Mouse (Mus musculus) thymus, postnatal 4 days (tissue): ENCODE results near the gene Fam213b.

Experiments
- DNase-seq: peaks from one replicate; pipeline ENCODE4 v3.0.0; 2021

Fam213b gene

GRCm38 (mm10) chr4:154922291-154922690 is 23.4 kb upstream of the Fam213b start:
- no peak for DNase-seq

- no peak for DNase-seq
Observed at GRCm38 (mm10) chr4:154916662-154917061, 17.7 kb upstream of the Fam213b start.

GRCm38 (mm10) chr4:154915286-154915685 is 16.4 kb upstream of the Fam213b start:
- no peak for DNase-seq

GRCm38 (mm10) chr4:154914707-154915106 is 15.8 kb upstream of the Fam213b start:
- DNase-seq = no peak

- no peak for DNase-seq
Observed at GRCm38 (mm10) chr4:154914252-154914651, 15.3 kb upstream of the Fam213b start.

GRCm38 (mm10) chr4:154913845-154914244 is 14.9 kb upstream of the Fam213b start:
- DNase-seq = no peak

- DNase-seq = no peak
Observed at GRCm38 (mm10) chr4:154911644-154912043, 12.7 kb upstream of the Fam213b start.

- no peak for DNase-seq
Observed at GRCm38 (mm10) chr4:154910606-154911522, 11.9 kb upstream of the Fam213b start.

GRCm38 (mm10) chr4:154908490-154908889 is 9.6 kb upstream of the Fam213b start:
- DNase-seq = no peak

- peak; percentile 86 for DNase-seq
Observed at GRCm38 (mm10) chr4:154907833-154908232, 8.9 kb upstream of the Fam213b start.

- DNase-seq = peak; percentile 82
Observed at GRCm38 (mm10) chr4:154904185-154905071, 5.5 kb upstream of the Fam213b start.

GRCm38 (mm10) chr4:154902371-154902770 is 3.4 kb upstream of the Fam213b start:
- no peak for DNase-seq

GRCm38 (mm10) chr4:154897676-154898465 is 1.1 kb downstream of the Fam213b start:
- no peak for DNase-seq

- no peak for DNase-seq
Observed at GRCm38 (mm10) chr4:154895549-154895948, 3.4 kb downstream of the Fam213b start.

- DNase-seq = no peak
Observed at GRCm38 (mm10) chr4:154890887-154891286, 8.0 kb downstream of the Fam213b start.

GRCm38 (mm10) chr4:154887593-154888250 is 11.2 kb downstream of the Fam213b start:
- no peak for DNase-seq

GRCm38 (mm10) chr4:154886876-154887592 is 11.9 kb downstream of the Fam213b start:
- no peak for DNase-seq

- no peak for DNase-seq
Observed at GRCm38 (mm10) chr4:154885416-154885815, 13.5 kb downstream of the Fam213b start.

- DNase-seq = peak; percentile 35
Observed at GRCm38 (mm10) chr4:154882014-154882659, 16.8 kb downstream of the Fam213b start.

- no peak for DNase-seq
Observed at GRCm38 (mm10) chr4:154880730-154881129, 18.2 kb downstream of the Fam213b start.
